Mouse (Mus musculus) megakaryocyte, embryonic 14.5 days (primary cell): ENCODE measurements around the gene Inafm2.

ENCODE experiments used
- FLI1 ChIP-seq: IDR thresholded peaks from 2 replicates; pipeline ENCODE4 v1.6.1; 2012; ENCODE audit warnings: low read length, inconsistent platforms, mixed read lengths
- GATA1 ChIP-seq: IDR thresholded peaks from 3 replicates; pipeline ENCODE4 v1.6.1; 2012; ENCODE audit warnings: mixed read lengths, low read length, inconsistent platforms, borderline replicate concordance

DNA sequence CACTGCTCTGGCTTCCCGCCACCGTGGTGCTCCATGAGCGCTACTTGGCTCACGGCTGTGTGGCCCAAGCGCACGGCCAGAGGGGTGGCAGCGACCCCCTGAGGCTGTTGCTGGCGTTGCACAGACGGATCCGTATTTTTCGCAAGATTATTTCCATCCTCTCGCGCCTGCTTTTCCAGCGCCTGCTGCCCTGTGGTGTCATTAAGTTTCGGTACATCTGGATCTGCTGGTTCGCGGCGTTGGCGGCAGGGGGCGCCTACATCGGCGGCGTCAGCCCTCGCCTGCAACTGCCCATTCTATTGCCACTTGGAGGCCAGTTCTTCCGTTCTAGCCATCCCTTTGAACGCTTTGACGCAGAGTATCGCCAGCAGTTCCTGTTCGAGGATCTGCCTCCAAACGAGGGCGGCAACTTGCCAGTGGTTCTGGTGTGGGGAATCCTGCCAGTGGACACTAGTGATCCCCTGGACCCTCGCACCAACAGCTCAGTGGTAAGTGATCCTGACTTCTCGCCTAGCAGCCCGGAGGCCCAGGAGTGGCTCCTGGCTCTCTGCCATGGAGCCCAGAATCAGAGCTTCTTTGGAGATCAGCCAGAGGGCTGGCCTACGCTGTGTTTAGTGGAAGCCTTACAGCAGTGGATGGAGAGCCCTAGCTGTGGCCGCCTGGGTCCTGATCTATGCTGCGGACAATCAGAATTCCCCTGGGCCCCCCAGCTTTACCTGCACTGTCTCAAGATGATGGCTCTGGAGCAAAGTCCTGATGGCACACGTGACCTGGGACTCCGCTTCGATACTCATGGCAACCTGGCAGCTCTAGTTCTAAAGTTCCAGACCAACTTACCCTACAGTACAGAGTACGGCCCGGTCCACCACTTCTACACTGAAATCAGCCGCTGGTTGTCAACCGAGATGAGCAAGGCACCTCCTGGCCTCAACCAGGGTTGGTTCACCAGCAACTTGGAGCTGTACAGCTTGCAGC is 45.3 kb downstream of the Inafm2 start:
- TF ChIP-seq GATA1, result no peak
- no peak for TF ChIP-seq FLI1
